Comparison of ENCODE assay signal across 1 mouse cellular context in the genomic region with DNA sequence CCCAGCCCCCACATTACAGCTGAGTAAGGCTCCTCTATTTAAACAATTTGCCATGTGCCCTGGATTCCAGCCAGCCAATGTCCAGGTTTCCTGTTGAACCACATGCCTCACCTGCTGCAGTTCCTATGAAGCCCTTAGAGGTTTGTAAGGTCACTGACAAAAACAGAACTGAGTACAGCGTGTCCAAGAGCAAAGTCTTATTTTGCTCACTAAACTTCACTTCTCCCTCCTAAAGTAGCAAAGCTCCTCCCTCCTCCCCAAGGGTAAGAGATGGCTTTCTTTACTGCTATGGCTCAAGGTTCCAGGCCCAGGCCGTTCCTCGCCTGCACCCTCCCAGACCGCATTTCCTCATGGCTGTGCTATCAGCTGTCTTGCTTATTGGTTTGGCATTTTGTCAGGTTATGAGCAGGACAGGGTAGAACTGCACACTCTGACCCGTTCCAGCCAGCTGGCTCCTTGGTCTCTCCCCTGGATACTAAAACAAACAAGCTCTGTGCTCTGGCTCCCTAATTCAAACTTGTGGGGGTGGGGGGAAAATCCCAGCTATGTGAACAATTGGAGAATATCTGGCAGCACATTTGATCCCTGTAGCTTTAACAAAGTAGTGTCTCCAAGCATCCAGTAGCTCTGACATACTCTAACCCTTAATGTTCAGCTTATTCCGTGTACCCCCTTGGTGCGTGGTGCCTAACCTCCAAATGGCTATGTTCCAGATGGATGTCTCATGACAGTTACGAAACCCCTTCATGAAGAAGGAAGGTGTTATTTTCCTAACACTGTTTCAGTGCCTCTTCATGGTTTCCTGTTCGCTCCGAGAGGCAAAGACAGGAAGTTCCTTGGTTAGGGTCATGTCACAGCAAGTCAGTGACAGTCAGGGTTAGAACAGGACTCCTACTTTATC.
TF ChIP-seq lines count a peak whose summit lies in the region.

No protein-coding gene starts in this region.

TF ChIP-seq in CH12.LX, 34 proteins besides CTCF, POLR2A, EP300 and RAD21 (continued from another document):
- 0 out of 2 replicates have a peak, but pooled peaks have one; percentile 30 for TF ChIP-seq JUND (conservative IDR thresholded peaks at IDR 0.05; ENCODE audit: low read depth, low read length)
- TF ChIP-seq POLR2AphosphoS2 (IDR thresholded peaks at IDR 0.05; ENCODE audit: low read depth, low read length), result peak; percentile 75
- no peak for TF ChIP-seq USF2 (conservative IDR thresholded peaks at IDR 0.05; ENCODE audit: low read depth, low read length)
- TF ChIP-seq SIN3A (IDR thresholded peaks at IDR 0.05; ENCODE audit: low read length), result peak; percentile 79
- no peak for TF ChIP-seq MAFK (IDR thresholded peaks at IDR 0.05; ENCODE audit: insufficient replicate concordance, low read length)
- peak; percentile 67; the same call in 1 of the 2 replicates for TF ChIP-seq MEF2A (IDR thresholded peaks at IDR 0.05; ENCODE audit: borderline replicate concordance, low read depth, low read length)
- 0 out of 2 replicates have a peak, but pooled peaks have one; percentile 30 for TF ChIP-seq UBTF (IDR thresholded peaks at IDR 0.05; ENCODE audit: low read depth, low read length)
- TF ChIP-seq RCOR1 (conservative IDR thresholded peaks at IDR 0.05; ENCODE audit: low read depth, low read length), result no peak; the same call in 1 of the 2 replicates
- TF ChIP-seq IRF4 (IDR thresholded peaks at IDR 0.05; ENCODE audit: low read depth, low read length), result peak; percentile 81
- peak; percentile 20 for TF ChIP-seq ETS1 (conservative IDR thresholded peaks at IDR 0.05; ENCODE audit: low read depth, low read length)
- TF ChIP-seq ZMIZ1 (IDR thresholded peaks at IDR 0.05; ENCODE audit: low read depth, low read length), result peak; percentile 58; the same call in 1 of the 2 replicates
- TF ChIP-seq ELF1 (IDR thresholded peaks at IDR 0.05; ENCODE audit: low read depth, low read length), result peak; percentile 65; the same call in 1 of the 2 replicates
- no peak for TF ChIP-seq ZKSCAN1 (IDR thresholded peaks at IDR 0.05; ENCODE audit: borderline replicate concordance, low read depth, low read length)
- no peak for TF ChIP-seq PAX5 (IDR thresholded peaks at IDR 0.05; ENCODE audit: low read length)
- peak; percentile 93 for TF ChIP-seq CHD1 (IDR thresholded peaks at IDR 0.05; ENCODE audit: low read depth, low read length)
- 0 out of 2 replicates have a peak, but pooled peaks have one; percentile 18 for TF ChIP-seq NELFE (IDR thresholded peaks at IDR 0.05; ENCODE audit: low read depth, low read length)
- TF ChIP-seq SMC3 (IDR thresholded peaks at IDR 0.05; ENCODE audit: low read depth, low read length), result 0 out of 2 replicates have a peak, but pooled peaks have one; percentile 2
- peak; percentile 59 for TF ChIP-seq BHLHE40 (IDR thresholded peaks at IDR 0.05; ENCODE audit: low read depth, low read length)
